In genomic region chr19:27935453-27935852, GRCm38 (mm10) we compare ENCODE assay signal across 24 mouse cellular contexts.
DNase-seq lines count a peak whose midpoint lies in the region; ATAC-seq and TF ChIP-seq lines count a peak whose summit lies in the region.
"Had no signal": no experiment of that assay in that cellular context is flagged by ENCODE, and none has a peak within 500 bp of the region (broad histone marks: within the 10 kb centered on the region; RNA-seq: fewer than 3 reads in every experiment).

No protein-coding gene starts in this region.

- no peak overlapping the region for H3K4me2 ChIP-seq in forebrain, embryonic 13.5 days
- H3K4me2 ChIP-seq in forebrain, embryonic 15.5 days (replicated peaks): no peak overlapping the region
- H3K4me2 ChIP-seq in hindbrain, postnatal 0 days (ENCODE audit: low read depth, low read length): 0 out of 2 replicates have a peak overlapping the region, but pooled peaks have one; percentile 13
- no peak overlapping the region for H3K4me2 ChIP-seq in midbrain, embryonic 14.5 days (ENCODE audit: low read length)
- no peak overlapping the region for H3K4me2 ChIP-seq in midbrain, postnatal 0 days (ENCODE audit: low read depth, low read length, poor library complexity, severe bottlenecking)
- H3K4me2 ChIP-seq: heart, embryonic 12.5 days; intestine, embryonic 15.5 days; limb, embryonic 13.5 days had no signal

- ATAC-seq in forebrain, embryonic 13.5 days: peak; percentile 51; the same call in 1 of the 2 replicates
- no peak for ATAC-seq in forebrain, embryonic 15.5 days (replicated peaks)
- no peak for ATAC-seq in hindbrain, postnatal 0 days
- no peak for ATAC-seq in midbrain, embryonic 14.5 days (ENCODE audit: low FRiP score, low TSS enrichment)
- ATAC-seq in midbrain, postnatal 0 days (ENCODE audit: low FRiP score): no peak
- ATAC-seq: CD4-positive, CD25-positive, alpha-beta regulatory T cell, adult 4 months; intestine, embryonic 15.5 days; Patski had no signal

- peak; percentile 66 for DNase-seq in hindbrain, postnatal 0 days (ENCODE audit: low spot score)
- DNase-seq in hindbrain, embryonic 10.5 days (ENCODE audit: low spot score): no peak
- peak; percentile 39 for DNase-seq in midbrain, embryonic 14.5 days
- no peak for DNase-seq in midbrain, embryonic 10.5 days (ENCODE audit: low spot score)
- DNase-seq in midbrain, postnatal 0 days (ENCODE audit: low spot score): peak; percentile 63
- DNase-seq: adrenal gland, adult 2 months; gastrocnemius, postnatal 25 days; heart, adult 18-20 months; heart, postnatal 10 days; kidney, adult 8-10 months; kidney, postnatal 14 days; right cerebral cortex, adult 18-20 months; right cerebral cortex, postnatal 4 days; thymus, postnatal 14 days had no signal

- 14% methylated on average over 3 of the region's 3 CpGs for whole genome bisulfite sequencing in forebrain, embryonic 13.5 days
- WGBS in forebrain, embryonic 15.5 days: 20% methylated on average over 3 of the region's 3 CpGs
- 27% methylated on average over 3 of the region's 3 CpGs for WGBS in hindbrain, postnatal 0 days
- WGBS in hindbrain, embryonic 10.5 days: 87% methylated on average over 3 of the region's 3 CpGs
- WGBS in midbrain, embryonic 14.5 days: 47% methylated on average over 3 of the region's 3 CpGs
- 81% methylated on average over 3 of the region's 3 CpGs for WGBS in midbrain, embryonic 10.5 days
- 44% methylated on average over 3 of the region's 3 CpGs for WGBS in midbrain, postnatal 0 days

- H3K4me1 ChIP-seq in forebrain, embryonic 13.5 days: peaks cover 14% of the 10 kb centered on the region
- peaks cover 15% of the 10 kb centered on the region for H3K4me1 ChIP-seq in forebrain, embryonic 15.5 days
- H3K4me1 ChIP-seq in hindbrain, postnatal 0 days (ENCODE audit: insufficient read depth, low read length): no peaks in the 10 kb centered on the region
- no peaks in the 10 kb centered on the region for H3K4me1 ChIP-seq in hindbrain, embryonic 10.5 days (replicated peaks)
- 0 out of 2 replicates have a peak, but pooled peaks cover 7% of the 10 kb centered on the region for H3K4me1 ChIP-seq in midbrain, embryonic 14.5 days (ENCODE audit: control insufficient read depth, insufficient read depth, low read length)
- H3K4me1 ChIP-seq in midbrain, embryonic 10.5 days: peaks cover 8% of the 10 kb centered on the region; the same call in 1 of the 2 replicates
- H3K4me1 ChIP-seq in midbrain, postnatal 0 days (ENCODE audit: insufficient read depth, low read length): no peaks in the 10 kb centered on the region
- H3K4me1 ChIP-seq: intestine, embryonic 15.5 days; limb, embryonic 13.5 days had no signal

- no peaks in the 10 kb centered on the region for H3K9me3 ChIP-seq in forebrain, embryonic 13.5 days (replicated peaks)
- H3K9me3 ChIP-seq in forebrain, embryonic 15.5 days: no peaks in the 10 kb centered on the region
- no peaks in the 10 kb centered on the region for H3K9me3 ChIP-seq in hindbrain, postnatal 0 days (ENCODE audit: low read length)
- H3K9me3 ChIP-seq in hindbrain, embryonic 10.5 days: no peaks in the 10 kb centered on the region
- no peaks in the 10 kb centered on the region for H3K9me3 ChIP-seq in midbrain, embryonic 14.5 days (ENCODE audit: control insufficient read depth, low read length)
- H3K9me3 ChIP-seq in midbrain, embryonic 10.5 days (replicated peaks): no peaks in the 10 kb centered on the region
- H3K9me3 ChIP-seq in midbrain, postnatal 0 days (ENCODE audit: low read length): no peaks in the 10 kb centered on the region
- H3K9me3 ChIP-seq: heart, embryonic 12.5 days; intestine, embryonic 15.5 days; limb, embryonic 13.5 days had no signal

- no peak overlapping the region; the same call in 1 of the 2 replicates for H3K27ac ChIP-seq in forebrain, embryonic 13.5 days
- no peak overlapping the region for H3K27ac ChIP-seq in forebrain, embryonic 15.5 days (replicated peaks)
- H3K27ac ChIP-seq in hindbrain, postnatal 0 days: no peak overlapping the region
- no peak overlapping the region for H3K27ac ChIP-seq in hindbrain, embryonic 10.5 days
- H3K27ac ChIP-seq in midbrain, embryonic 14.5 days (replicated peaks; ENCODE audit: low read depth, low read length): no peak overlapping the region
- no peak overlapping the region for H3K27ac ChIP-seq in midbrain, embryonic 10.5 days (replicated peaks)
- no peak overlapping the region for H3K27ac ChIP-seq in midbrain, postnatal 0 days (ENCODE audit: low read depth, low read length)
- H3K27ac ChIP-seq: intestine, embryonic 15.5 days; limb, embryonic 13.5 days; liver, embryonic 14.5 days; macrophage had no signal

- H3K27me3 ChIP-seq in forebrain, embryonic 13.5 days: no peaks in the 10 kb centered on the region
- H3K27me3 ChIP-seq in forebrain, embryonic 15.5 days: no peaks in the 10 kb centered on the region
- no peaks in the 10 kb centered on the region for H3K27me3 ChIP-seq in hindbrain, postnatal 0 days (ENCODE audit: insufficient read depth, low read length)
- H3K27me3 ChIP-seq in hindbrain, embryonic 10.5 days (ENCODE audit: insufficient read depth, poor library complexity, severe bottlenecking): no peaks in the 10 kb centered on the region
- H3K27me3 ChIP-seq in midbrain, embryonic 14.5 days (ENCODE audit: control insufficient read depth, insufficient read depth, low read length): no peaks in the 10 kb centered on the region
- H3K27me3 ChIP-seq in midbrain, embryonic 10.5 days (ENCODE audit: low read depth, poor library complexity, severe bottlenecking): no peaks in the 10 kb centered on the region
- H3K27me3 ChIP-seq in midbrain, postnatal 0 days (ENCODE audit: insufficient read depth, low read length): no peaks in the 10 kb centered on the region
- H3K27me3 ChIP-seq: heart, embryonic 12.5 days; intestine, embryonic 15.5 days; limb, embryonic 13.5 days; Patski had no signal

- H3K9ac ChIP-seq in forebrain, embryonic 13.5 days: no peak overlapping the region
- no peak overlapping the region for H3K9ac ChIP-seq in forebrain, embryonic 15.5 days (replicated peaks)
- H3K9ac ChIP-seq in hindbrain, postnatal 0 days (replicated peaks; ENCODE audit: low read length): no peak overlapping the region
- H3K9ac ChIP-seq in midbrain, embryonic 14.5 days (replicated peaks; ENCODE audit: low read length): 0 out of 2 replicates have a peak overlapping the region, but pooled peaks have one; percentile 7
- H3K9ac ChIP-seq in midbrain, postnatal 0 days (replicated peaks; ENCODE audit: low read length, poor library complexity, severe bottlenecking): no peak overlapping the region
- H3K9ac ChIP-seq: heart, embryonic 12.5 days; intestine, embryonic 15.5 days; limb, embryonic 13.5 days; liver, embryonic 14.5 days had no signal

- no peak overlapping the region for H3K4me3 ChIP-seq in forebrain, embryonic 13.5 days
- H3K4me3 ChIP-seq in forebrain, embryonic 15.5 days: no peak overlapping the region
- H3K4me3 ChIP-seq in hindbrain, postnatal 0 days (ENCODE audit: low read length): no peak overlapping the region
- no peak overlapping the region for H3K4me3 ChIP-seq in hindbrain, embryonic 10.5 days
- H3K4me3 ChIP-seq in midbrain, embryonic 14.5 days (replicated peaks; ENCODE audit: low read depth, low read length): no peak overlapping the region
- no peak overlapping the region for H3K4me3 ChIP-seq in midbrain, embryonic 10.5 days
- no peak overlapping the region for H3K4me3 ChIP-seq in midbrain, postnatal 0 days (ENCODE audit: low read depth, low read length)
- H3K4me3 ChIP-seq: heart, embryonic 12.5 days; intestine, embryonic 15.5 days; limb, embryonic 13.5 days; myocyte had no signal

- no peak for TF ChIP-seq CTCF in hindbrain, postnatal 0 days (IDR thresholded peaks at IDR 0.05; ENCODE audit: low read depth)
- no peak for TF ChIP-seq CTCF in midbrain, postnatal 0 days (IDR thresholded peaks at IDR 0.05)

- H3K36me3 ChIP-seq in forebrain, embryonic 13.5 days (ENCODE audit: poor library complexity, severe bottlenecking): no peaks in the 10 kb centered on the region
- H3K36me3 ChIP-seq in forebrain, embryonic 15.5 days: no peaks in the 10 kb centered on the region
- no peaks in the 10 kb centered on the region for H3K36me3 ChIP-seq in hindbrain, postnatal 0 days (ENCODE audit: insufficient read depth, low read length)
- no peaks in the 10 kb centered on the region; the same call in 1 of the 2 replicates for H3K36me3 ChIP-seq in hindbrain, embryonic 10.5 days
- H3K36me3 ChIP-seq in midbrain, embryonic 14.5 days (ENCODE audit: control insufficient read depth, insufficient read depth, low read length): no peaks in the 10 kb centered on the region
- H3K36me3 ChIP-seq in midbrain, embryonic 10.5 days: no peaks in the 10 kb centered on the region
- no peaks in the 10 kb centered on the region for H3K36me3 ChIP-seq in midbrain, postnatal 0 days (ENCODE audit: insufficient read depth, low read length)
- H3K36me3 ChIP-seq: heart, embryonic 12.5 days; intestine, embryonic 15.5 days; limb, embryonic 13.5 days had no signal

Comparison
In these comparisons a context has a peak if more than half of its experiments do, and no peak if none do; other contexts are left out.
1. DNase-seq: peak in hindbrain, postnatal 0 days (single experiment), midbrain, embryonic 14.5 days (single experiment) and midbrain, postnatal 0 days (single experiment); none in hindbrain, embryonic 10.5 days (single experiment) and midbrain, embryonic 10.5 days (single experiment).